Mouse (Mus musculus): ENCODE measurements around the gene Cstad.

Cstad gene

GRCm38 (mm10) chr2:30599621-30600020 is 4.8 kb downstream of the Cstad start:
- DNase-seq: no peak

DNA sequence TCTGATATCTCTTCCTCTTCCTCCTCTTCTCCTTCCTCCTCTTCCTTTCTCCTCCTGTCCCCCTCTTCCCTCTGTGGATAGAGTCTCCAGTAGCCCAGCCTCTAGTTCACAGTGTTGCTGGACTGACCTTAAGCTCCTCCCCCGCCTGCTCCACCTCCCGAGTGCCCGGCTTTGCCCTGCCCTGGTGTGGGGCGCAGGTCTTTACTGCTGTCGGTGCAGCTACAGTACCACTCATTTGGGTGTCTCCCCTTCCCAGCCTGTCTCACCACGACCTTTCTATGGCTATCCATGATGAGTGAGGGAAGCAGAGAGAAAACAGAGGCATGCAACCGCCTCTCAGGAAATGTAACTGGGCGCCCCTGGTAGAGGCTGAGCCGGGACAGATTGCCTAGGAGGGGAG is 5.5 kb downstream of the Cstad start:
- peak; percentile 62 for DNase-seq

DNA sequence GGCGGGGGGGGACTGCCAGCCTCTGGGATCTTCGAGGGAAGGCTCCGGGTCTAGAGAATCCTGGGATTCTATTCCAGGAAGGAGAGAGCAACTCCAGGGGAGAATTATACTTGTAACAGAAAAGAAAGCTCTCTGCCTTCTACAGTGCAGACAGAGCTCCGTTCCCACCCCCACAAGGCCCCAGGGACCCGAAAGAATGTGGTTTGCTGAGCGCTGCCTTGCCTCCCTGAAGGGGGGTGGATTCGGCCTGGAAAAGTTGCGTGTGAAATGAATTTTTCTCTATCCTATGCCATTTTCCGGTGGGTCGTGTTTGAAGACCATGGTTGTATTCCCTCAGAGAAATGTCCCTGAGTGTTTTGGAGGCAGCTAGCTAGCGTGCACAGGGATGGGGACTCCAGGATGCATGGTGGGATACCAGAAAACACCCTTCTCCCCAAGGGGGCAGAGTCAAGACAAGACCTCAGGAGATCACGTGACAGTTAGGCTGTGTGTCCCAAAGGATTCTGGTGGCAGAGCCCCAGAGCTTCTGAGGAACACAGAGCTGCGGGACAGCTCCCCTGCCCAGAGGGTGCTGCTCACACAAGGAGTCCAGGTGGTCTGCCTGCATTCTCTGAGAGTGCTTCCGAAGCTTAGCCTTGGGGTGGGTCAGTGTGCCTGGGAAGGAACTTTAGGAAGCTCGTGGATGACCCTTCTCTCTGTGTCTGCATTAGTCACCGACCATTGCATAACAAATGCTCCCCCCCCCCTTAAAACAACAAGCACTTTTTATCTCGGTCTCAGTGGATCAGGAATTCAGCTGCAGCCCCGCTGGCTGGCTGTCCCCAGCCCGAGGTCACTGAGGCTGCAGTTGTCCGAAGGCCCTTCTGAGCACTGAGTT is 6.4 kb downstream of the Cstad start:
- DNase-seq: peak; percentile 50

DNA sequence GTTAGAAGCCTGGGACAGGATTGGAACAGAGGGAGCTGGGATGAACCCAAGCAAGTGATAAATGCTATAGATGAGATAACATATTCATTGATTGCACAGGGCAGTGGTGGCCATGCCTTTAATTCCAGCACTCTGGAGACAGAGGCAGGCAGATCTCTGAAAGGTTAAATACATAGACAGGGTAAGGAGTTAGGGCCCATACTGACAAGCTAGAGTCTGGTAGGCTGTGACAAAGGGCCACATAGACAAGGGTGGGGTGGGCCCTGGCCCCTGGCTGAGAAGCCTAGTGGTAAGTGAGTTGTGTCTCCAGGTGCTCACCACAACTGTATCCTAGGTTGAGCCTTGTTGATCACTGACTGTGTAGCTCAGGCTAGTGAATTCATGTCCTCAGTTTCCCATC is 7.6 kb downstream of the Cstad start:
- DNase-seq: no peak

- no peak for DNase-seq
Observed at GRCm38 (mm10) chr2:30603731-30604130, 8.9 kb downstream of the Cstad start.

GRCm38 (mm10) chr2:30604880-30605761 is 10.3 kb downstream of the Cstad start:
- DNase-seq: peak; percentile 51

- DNase-seq: no peak
Observed at GRCm38 (mm10) chr2:30605762-30606051, 10.9 kb downstream of the Cstad start.

- DNase-seq: no peak
Observed at GRCm38 (mm10) chr2:30606621-30607052, 11.8 kb downstream of the Cstad start.

DNA sequence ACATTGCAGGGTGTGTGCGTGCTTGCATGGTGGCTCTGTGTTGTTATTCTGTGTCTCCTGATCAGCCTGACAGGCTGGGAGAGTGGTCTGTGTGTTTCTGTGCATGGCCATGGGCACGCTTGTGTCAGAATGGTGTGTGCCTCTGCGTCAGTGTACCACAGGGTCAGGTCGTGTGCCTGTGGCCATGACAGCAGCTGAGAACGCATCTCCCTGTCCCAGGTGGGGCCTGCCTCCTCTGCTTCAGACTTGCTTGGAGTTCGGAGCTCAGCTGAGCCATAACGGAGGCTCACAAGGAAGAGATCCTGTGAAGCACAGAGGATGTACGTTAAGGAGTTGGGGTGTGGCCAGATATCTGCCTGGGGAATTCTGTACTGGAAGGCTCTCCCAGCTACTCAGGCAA is 13.1 kb downstream of the Cstad start:
- no peak for DNase-seq

DNA sequence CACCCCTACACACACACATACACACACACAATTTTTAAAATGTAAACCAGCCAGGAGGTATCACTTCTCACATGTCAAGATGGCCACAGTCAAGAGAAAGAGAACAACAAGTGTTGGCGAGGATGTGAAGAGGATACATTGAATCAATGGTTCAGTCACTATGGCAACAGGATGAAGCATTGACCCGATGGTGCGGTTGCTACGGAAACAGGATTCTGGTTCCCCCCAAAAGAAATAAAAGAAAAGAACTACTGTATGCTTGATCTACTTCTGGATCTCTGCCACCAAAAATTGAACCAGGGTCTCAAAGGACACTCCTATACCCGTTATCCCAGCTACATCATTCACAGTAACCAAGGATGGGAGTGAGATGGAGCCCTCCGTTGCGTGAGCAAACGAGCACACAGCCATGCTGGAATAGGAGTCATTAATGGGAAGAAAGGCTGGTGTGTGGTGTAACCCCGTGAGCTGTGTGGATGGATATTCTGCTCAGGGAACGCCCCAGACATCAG is 13.9 kb downstream of the Cstad start:
- DNase-seq: no peak

GRCm38 (mm10) chr2:30613574-30613973 is 18.7 kb downstream of the Cstad start:
- DNase-seq: peak; percentile 70

GRCm38 (mm10) chr2:30614151-30614923 is 19.5 kb downstream of the Cstad start:
- no peak for DNase-seq

DNA sequence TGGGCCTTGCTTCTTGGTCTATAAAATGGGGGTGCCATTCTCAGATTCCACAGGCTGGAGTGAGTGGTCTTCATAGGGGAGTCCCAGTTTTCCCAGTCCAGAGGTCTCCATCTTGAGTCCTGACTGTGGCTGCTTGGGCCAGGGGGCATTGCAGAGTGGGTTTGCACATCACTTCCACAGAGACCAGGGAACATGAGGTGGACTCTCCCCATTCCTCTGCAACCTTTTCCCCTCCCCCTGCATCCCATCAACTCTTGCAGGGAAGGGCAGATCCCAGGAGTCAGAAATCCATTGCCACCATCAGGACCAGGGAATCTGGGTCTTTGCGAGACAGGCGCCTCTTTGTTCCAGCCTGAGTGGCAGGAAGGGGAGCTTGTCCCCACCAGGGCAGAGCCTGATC is 21.0 kb downstream of the Cstad start:
- no peak for DNase-seq

- DNase-seq: no peak
Observed at GRCm38 (mm10) chr2:30616464-30616863, 21.6 kb downstream of the Cstad start.

GRCm38 (mm10) chr2:30618487-30619248 is 23.8 kb downstream of the Cstad start:
- DNase-seq: peak; percentile 58

GRCm38 (mm10) chr2:30623873-30624272 is 29.0 kb downstream of the Cstad start:
- DNase-seq: no peak

- DNase-seq: no peak
Observed at GRCm38 (mm10) chr2:30625296-30625826, 30.5 kb downstream of the Cstad start.

- no peak for DNase-seq
Observed at GRCm38 (mm10) chr2:30626058-30626675, 31.3 kb downstream of the Cstad start.

DNA sequence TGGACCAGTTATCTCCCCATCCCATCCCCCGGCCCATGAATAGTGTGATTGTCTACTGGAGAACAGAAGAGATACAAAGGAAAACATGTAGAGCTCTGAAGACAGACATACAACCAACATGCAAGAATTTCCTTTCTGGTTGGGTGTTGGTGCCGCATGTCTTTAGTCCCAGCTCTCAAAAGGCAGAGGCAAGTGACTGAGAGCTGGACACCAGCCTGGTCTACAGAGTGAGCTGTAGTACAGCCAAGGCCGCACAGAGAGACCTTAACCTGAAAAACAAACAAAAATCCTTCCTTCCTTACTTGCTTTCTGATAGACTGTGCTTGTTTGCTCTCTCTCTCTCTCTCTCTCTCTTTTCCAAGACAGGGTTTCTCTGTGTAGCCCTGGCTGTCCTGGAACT is 32.5 kb downstream of the Cstad start:
- no peak for DNase-seq

DNA sequence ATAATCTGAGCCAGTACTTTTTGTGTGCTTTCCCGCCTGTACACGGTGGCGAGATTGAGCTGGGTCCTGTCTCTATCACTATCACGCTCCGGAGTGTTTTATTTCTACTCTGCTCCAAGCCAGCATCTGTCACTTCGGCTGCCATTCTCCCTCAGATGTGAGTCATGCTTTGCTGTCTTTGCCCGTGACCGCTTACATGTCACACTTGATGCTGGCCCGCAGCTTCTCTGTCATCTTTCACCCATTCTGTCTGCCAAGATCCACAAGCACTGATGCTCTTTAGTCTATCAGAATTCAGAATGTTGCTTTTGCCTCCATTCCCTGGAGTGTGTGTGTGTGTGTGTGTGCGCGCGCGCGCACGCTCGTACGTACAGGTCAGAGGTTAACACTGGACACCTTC is 33.5 kb downstream of the Cstad start:
- DNase-seq: peak; percentile 29

- no peak for DNase-seq
Observed at GRCm38 (mm10) chr2:30629038-30629761, 34.4 kb downstream of the Cstad start.
